Mouse (Mus musculus) heart, adult 2 months (tissue): ENCODE data around the gene Ptk7. TPM values are rescaled to one million over a fixed set of nuclear protein-coding genes. Genes with fewer than 3 reads are reported as not detected.

Source experiments
- DNase-seq, 2 experiments: peaks; one replicate each; pipeline ENCODE4 v3.0.0; 2021
- H3K27ac ChIP-seq: fragments of 200-600 bp; 2 replicates; pipeline ENCODE4 v1.8.1; 2022
- H3K27me3 ChIP-seq: fragments of 200-500 bp; 2 replicates; pipeline ENCODE4 v1.6.1; 2012; ENCODE audit warnings: mild to moderate bottlenecking, low read length, inconsistent platforms, mixed read lengths; ENCODE audit not compliant: control insufficient read depth, insufficient read depth
- H3K36me3 ChIP-seq: fragments of 200-500 bp; 2 replicates; pipeline ENCODE4 v1.6.1; 2012; ENCODE audit warnings: low read length, inconsistent platforms; ENCODE audit not compliant: control insufficient read depth, insufficient read depth
- H3K4me1 ChIP-seq: fragments of 200-500 bp; 2 replicates; pipeline ENCODE4 v1.6.1; 2011; ENCODE audit warnings: low read length; ENCODE audit not compliant: control insufficient read depth, insufficient read depth
- H3K4me3 ChIP-seq: fragments of 200-600 bp; 2 replicates; pipeline ENCODE4 v1.8.1; 2022
- H3K79me2 ChIP-seq: fragments of 200-500 bp; replicated peaks from 2 replicates; pipeline ENCODE4 v1.6.1; 2012; ENCODE audit warnings: mild to moderate bottlenecking, inconsistent platforms, low read length, moderate library complexity, mixed read lengths; ENCODE audit not compliant: control insufficient read depth, insufficient read depth
- H3K9ac ChIP-seq: fragments of 200-500 bp; 2 replicates; pipeline ENCODE4 v1.6.1; 2012; ENCODE audit warnings: low read depth, mild to moderate bottlenecking, control low read depth, inconsistent platforms, low read length, mixed read lengths
- CTCF ChIP-seq: fragments of 200-600 bp; IDR thresholded peaks from 2 replicates; pipeline ENCODE4 v1.8.1; 2022; ENCODE audit warnings: antibody characterized with exemption, mild to moderate bottlenecking, moderate library complexity
- EP300 ChIP-seq: fragments of 200-500 bp; IDR thresholded peaks from 2 replicates; pipeline ENCODE4 v1.6.1; 2011; ENCODE audit warnings: low read depth, low read length, control low read depth; ENCODE audit not compliant: insufficient read depth
- POLR2A ChIP-seq: fragments of 200-500 bp; IDR thresholded peaks from 2 replicates; pipeline ENCODE4 v1.6.1; 2011; ENCODE audit warnings: mild to moderate bottlenecking, low read depth, low read length, control low read depth; ENCODE audit not compliant: insufficient read depth
- WGBS: fragments of 180-500 bp; shearing (Covaris S2); methylation state at CpG from one replicate; pipeline ENCODE4 v1.1.7; 2018; 5-methylcytosine and 5-hydroxymethylcytosine counted together
- intact Hi-C: fragments of 180-260 bp; cut with DNase I; formaldehyde crosslinking; loops from one replicate; pipeline ENCODE4 v1.15.1; 2025
- polyA plus RNA-seq: library from polyadenylated mRNA; depleted of rRNA; stranded (reverse); fragments of >200 nt; gene quantifications from 2 replicates; pipeline ENCODE4 v1.2.3, GENCODE M21; 2012
- total RNA-seq, 2 experiments: library from RNA; stranded (reverse); gene quantifications; 2 replicates each; pipeline ENCODE4 v1.2.3; 2021

Gene Ptk7
- total and polyA plus RNA-seq, 3 experiments = 2.6 to 3.1 (median 2.6) TPM

DNA sequence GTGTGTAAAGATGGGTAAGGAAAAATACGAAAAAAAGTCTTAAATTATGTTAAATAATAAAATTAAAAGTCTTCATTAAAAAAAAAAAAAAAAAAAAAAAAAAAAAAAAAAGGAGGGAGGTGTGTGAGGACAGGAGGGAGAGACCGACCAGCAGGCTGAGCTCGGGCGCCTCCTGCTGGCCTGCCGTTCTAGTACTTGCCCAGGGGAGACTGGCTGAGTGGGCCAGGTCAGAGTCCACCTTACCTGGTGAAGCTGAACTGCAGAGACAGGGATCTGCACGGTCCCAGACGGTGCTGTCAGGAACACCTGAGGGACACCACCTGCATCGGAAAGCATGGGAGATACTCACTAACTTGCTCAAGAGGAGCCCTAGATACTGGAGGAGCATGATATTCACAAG is 80.1 kb downstream of the Ptk7 start:
- peaks cover 2% of the 10 kb centered on the region; the same call in 1 of the 2 replicates for H3K79me2 ChIP-seq
- no peak overlapping the region for H3K4me3 ChIP-seq
- no peak for TF ChIP-seq POLR2A
- peak; percentile 62 for TF ChIP-seq CTCF
- TF ChIP-seq EP300 = no peak
- peaks cover 4% of the 10 kb centered on the region for H3K36me3 ChIP-seq
- intact Hi-C loops = no loop called here
- no peaks in the 10 kb centered on the region for H3K27me3 ChIP-seq
- peaks cover 10% of the 10 kb centered on the region for H3K4me1 ChIP-seq
- H3K27ac ChIP-seq = no peak overlapping the region
- peak in 1 of 2 experiments; percentile 42 for DNase-seq
- WGBS = 45% methylated on average over 8 of the region's 8 CpGs
- no peak overlapping the region for H3K9ac ChIP-seq

DNA sequence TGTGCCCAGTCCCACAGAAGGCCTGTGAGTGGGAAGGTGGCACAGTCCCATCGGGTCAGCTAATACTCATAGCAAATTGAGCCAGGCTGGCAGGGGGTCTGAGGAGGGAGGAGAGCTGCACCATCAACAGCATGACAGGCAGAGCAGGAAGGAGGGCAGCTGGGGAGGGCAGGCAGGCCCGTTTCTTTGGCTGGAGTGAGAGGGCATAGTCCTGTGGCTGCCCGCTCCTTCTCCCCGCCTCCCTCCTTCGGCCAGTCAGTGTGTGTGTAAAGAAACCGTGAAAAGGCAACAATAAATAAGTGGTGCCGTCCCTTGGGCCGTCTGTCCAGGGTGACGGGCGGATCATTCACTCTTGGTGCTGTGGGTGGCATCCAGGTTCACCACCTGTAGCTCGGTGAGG is 80.6 kb downstream of the Ptk7 start:
- 71% methylated on average over 11 of the region's 11 CpGs for WGBS
- peaks cover 2% of the 10 kb centered on the region; the same call in 1 of the 2 replicates for H3K79me2 ChIP-seq
- peaks cover 4% of the 10 kb centered on the region for H3K36me3 ChIP-seq
- no peak for TF ChIP-seq EP300
- no peak for DNase-seq
- intact Hi-C loops = no loop called here
- no peaks in the 10 kb centered on the region for H3K27me3 ChIP-seq
- no peak overlapping the region for H3K9ac ChIP-seq
- H3K27ac ChIP-seq = no peak overlapping the region
- no peak overlapping the region for H3K4me3 ChIP-seq
- peaks cover 8% of the 10 kb centered on the region for H3K4me1 ChIP-seq

DNA sequence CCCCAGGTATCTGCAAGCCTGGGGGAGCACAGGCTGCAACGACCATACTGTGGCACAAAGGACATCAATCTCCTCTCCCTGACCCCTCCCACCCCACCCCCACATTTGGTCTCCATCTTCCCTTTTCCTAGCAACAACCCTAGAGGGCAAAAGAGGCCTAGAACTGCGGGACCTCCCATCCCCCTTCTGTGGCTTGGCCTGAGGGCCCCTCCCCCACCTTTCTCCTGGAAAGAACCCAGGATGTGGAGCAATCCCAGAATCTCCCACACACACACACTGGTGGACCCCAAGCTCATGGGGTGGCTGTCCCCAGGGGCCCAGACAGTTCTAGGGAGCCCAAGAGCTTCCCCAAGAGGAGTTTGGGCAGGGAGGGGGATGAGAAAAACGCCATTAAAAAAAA is 81.4 kb downstream of the Ptk7 start:
- no peak overlapping the region for H3K4me3 ChIP-seq
- no peak for DNase-seq
- WGBS = 47% methylated on average over 3 of the region's 3 CpGs
- H3K9ac ChIP-seq = no peak overlapping the region
- H3K27ac ChIP-seq = no peak overlapping the region
- peaks cover 4% of the 10 kb centered on the region for H3K36me3 ChIP-seq
- H3K27me3 ChIP-seq = no peaks in the 10 kb centered on the region
- H3K4me1 ChIP-seq = peaks cover 4% of the 10 kb centered on the region; the same call in 1 of the 2 replicates
- intact Hi-C loops = no loop called here
- TF ChIP-seq CTCF = no peak
- no peak for TF ChIP-seq POLR2A
- TF ChIP-seq EP300 = no peak
- peaks cover 2% of the 10 kb centered on the region; the same call in 1 of the 2 replicates for H3K79me2 ChIP-seq

DNA sequence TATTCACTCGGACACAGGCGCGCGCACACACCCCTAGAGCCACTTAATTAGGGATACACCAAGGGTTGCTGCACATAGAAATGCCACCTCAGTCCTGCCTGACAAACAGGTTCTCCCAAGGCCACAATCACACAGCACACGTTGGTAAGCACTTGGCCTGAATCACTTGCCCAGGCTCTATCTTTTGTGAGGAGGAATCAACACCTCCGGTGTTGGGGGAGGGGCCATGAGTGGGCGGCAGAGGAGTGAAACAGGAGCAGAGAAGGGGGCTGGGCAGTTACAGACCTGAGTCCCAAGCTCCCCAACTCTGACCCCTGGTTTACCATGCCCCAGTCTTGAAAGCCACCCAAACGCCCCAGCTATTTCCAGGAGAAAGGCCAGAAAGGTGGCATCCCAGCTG is 82.3 kb downstream of the Ptk7 start:
- H3K9ac ChIP-seq = no peak overlapping the region
- no peaks in the 10 kb centered on the region for H3K27me3 ChIP-seq
- no peak for TF ChIP-seq EP300
- TF ChIP-seq POLR2A = no peak
- TF ChIP-seq CTCF = no peak
- H3K4me1 ChIP-seq = peaks cover 2% of the 10 kb centered on the region; the same call in 1 of the 2 replicates
- intact Hi-C loops = no loop called here
- H3K79me2 ChIP-seq = peaks cover 2% of the 10 kb centered on the region; the same call in 1 of the 2 replicates
- no peak for DNase-seq
- WGBS = 41% methylated on average over 8 of the region's 8 CpGs
- H3K36me3 ChIP-seq = no peaks in the 10 kb centered on the region; the same call in 1 of the 2 replicates
- no peak overlapping the region for H3K4me3 ChIP-seq
- no peak overlapping the region; the same call in 1 of the 2 replicates for H3K27ac ChIP-seq

DNA sequence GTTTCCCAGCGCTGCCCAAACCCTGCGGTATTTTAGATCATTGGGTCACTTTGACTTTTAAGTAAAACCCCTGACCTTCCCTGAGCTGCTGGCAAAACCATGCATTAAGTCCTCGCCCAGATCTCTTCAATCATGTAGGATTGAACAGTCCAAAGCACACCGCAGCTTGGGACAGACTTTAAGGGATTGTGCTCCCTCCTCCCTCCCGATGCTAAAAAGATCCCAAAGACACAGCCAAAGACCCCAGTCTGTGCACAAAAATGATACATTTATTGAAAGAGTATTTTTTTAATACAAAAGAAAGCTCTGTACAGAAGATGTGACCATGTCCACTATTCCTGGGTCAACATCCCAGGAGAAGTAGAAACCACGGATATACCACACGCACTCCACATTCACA is 82.7 kb downstream of the Ptk7 start:
- TF ChIP-seq POLR2A (no peak), EP300 (no peak), CTCF (no peak)
- 40% methylated on average over 7 of the region's 7 CpGs for WGBS
- intact Hi-C loops = no loop called here
- H3K9ac ChIP-seq = peak overlapping the region; percentile 76
- H3K4me1 ChIP-seq = peaks cover 2% of the 10 kb centered on the region; the same call in 1 of the 2 replicates
- peak overlapping the region; percentile 75 for H3K4me3 ChIP-seq
- H3K36me3 ChIP-seq = no peaks in the 10 kb centered on the region; the same call in 1 of the 2 replicates
- peak overlapping the region; percentile 71 for H3K27ac ChIP-seq
- peaks cover 2% of the 10 kb centered on the region; the same call in 1 of the 2 replicates for H3K79me2 ChIP-seq
- DNase-seq = no peak
- no peaks in the 10 kb centered on the region for H3K27me3 ChIP-seq

DNA sequence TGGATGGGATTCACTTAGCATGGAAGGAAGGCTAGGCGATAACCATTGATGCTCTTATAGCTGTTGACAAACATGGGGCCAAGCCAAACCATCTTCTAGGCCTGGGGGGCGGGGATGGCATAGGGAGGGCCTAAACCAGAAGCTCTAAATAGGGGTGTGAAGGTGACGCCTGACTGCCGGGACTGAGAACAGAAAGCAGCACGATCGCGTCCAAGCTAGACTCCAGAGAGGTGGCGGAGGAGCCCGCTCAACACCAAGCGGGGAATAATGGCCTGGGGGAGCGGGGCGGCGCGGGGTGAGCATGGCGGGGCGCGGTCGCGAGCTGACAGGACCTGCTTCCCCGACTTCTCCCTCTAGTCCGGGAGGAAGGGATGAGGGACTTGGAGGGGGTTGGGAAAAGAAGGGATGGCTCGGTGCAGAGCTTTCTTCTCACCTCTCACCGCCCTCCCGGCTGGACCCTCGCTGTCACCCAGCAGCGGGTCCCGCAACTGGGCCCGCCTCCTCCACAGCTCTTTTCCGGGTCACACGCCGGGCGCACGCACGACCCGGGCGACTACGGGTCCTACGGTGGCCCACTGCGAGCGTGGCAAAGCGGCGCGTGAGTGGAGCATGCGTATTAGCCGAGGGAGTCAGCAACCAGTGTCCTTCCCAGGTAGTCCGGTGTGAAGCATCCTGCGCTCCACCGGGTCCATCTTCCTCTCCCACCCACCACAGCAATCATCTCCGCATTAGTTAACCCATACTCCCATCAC is 83.3 kb downstream of the Ptk7 start, which contains the start of gene Cul9:
Gene Cul9, minus strand, starts transcription at position 576 of the 752 bp plus-strand sequence.
- peak within 1 kb of the TSS; percentile 71 for H3K27ac ChIP-seq
- intact Hi-C loops = no loop called here
- H3K27me3 ChIP-seq = no peaks in the 10 kb centered on the region
- peaks cover 2% of the 10 kb centered on the region; the same call in 1 of the 2 replicates for H3K79me2 ChIP-seq
- peak within 1 kb of the TSS; percentile 76 for H3K9ac ChIP-seq
- H3K4me1 ChIP-seq = peaks cover 2% of the 10 kb centered on the region; the same call in 1 of the 2 replicates
- 5% methylated on average over 44 of the region's 49 CpGs for WGBS
- peak; percentile 86 to 87 for DNase-seq
- no peaks in the 10 kb centered on the region for H3K36me3 ChIP-seq
- TF ChIP-seq EP300 (no peak; the same call in 1 of the 2 replicates), CTCF (no peak), POLR2A (0 out of 2 replicates have a peak, but pooled peaks have one; percentile 58)
- H3K4me3 ChIP-seq = peak within 1 kb of the TSS; percentile 75
